Mouse (Mus musculus) G1E (cell line): ENCODE results near the gene Defb20.

Experiments used
- CTCF ChIP-seq: IDR thresholded peaks from 2 replicates; pipeline ENCODE4 v1.5.1; 2012; ENCODE audit warnings: low read depth, low read length, inconsistent platforms, mixed read lengths
- GATA1 ChIP-seq: IDR thresholded peaks from 2 replicates; pipeline ENCODE4 v1.6.1; 2012; ENCODE audit warnings: borderline replicate concordance, low read length, inconsistent platforms, mixed read lengths
- TAL1 ChIP-seq: conservative IDR thresholded peaks from 2 replicates; pipeline ENCODE4 v1.6.1; 2012; ENCODE audit warnings: low read depth, low read length, inconsistent platforms, mixed read lengths

- TF ChIP-seq CTCF (no peak), GATA1 (no peak), TAL1 (no peak)
Measured at GRCm38 (mm10) chr2:152436405-152436901, 40.4 kb upstream of the Defb20 start.
